ENCODE assay signal across 8 mouse cellular contexts in the genomic region with DNA sequence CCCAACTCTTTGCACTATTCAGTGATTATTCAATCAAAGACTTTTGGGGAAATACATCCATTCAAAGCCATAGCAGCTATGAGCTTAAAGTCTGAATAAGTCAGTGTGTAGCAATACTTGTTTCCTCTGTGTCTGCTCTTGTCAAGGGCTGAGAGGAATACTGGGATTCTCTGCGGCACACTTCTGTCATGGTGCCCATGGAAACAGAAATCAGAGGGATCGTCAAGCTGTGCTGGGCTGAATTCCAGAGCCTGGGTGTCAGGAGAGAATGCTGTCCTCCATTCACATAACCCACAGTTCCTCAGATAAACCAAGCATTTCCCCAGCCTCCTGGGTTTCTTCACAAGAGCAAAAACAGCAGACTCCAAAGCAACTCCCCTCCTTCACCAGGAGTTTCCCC. TPM values are rescaled to one million over a fixed set of nuclear protein-coding genes. Genes with fewer than 3 reads are reported as not detected.
A peak's percentile ranks its signal among the peaks of the same experiment; 100 is the strongest.
DNase-seq lines count a peak whose midpoint lies in the region; ATAC-seq lines count a peak whose summit lies in the region.

No protein-coding gene starts in this region.

- H3K4me2 ChIP-seq in forebrain, embryonic 13.5 days: no peak overlapping the region
- no peak overlapping the region for H3K4me2 ChIP-seq in forebrain, embryonic 11.5 days (ENCODE audit: low read depth, low read length, severe bottlenecking)
- no peak overlapping the region for H3K4me2 ChIP-seq in lung, embryonic 15.5 days

- no peak overlapping the region for H3K9ac ChIP-seq in forebrain, embryonic 13.5 days
- no peak overlapping the region for H3K9ac ChIP-seq in forebrain, embryonic 11.5 days (ENCODE audit: low read length)
- no peak overlapping the region for H3K9ac ChIP-seq in lung, embryonic 15.5 days

- no peaks in the 10 kb centered on the region for H3K36me3 ChIP-seq in forebrain, embryonic 13.5 days (ENCODE audit: poor library complexity, severe bottlenecking)
- H3K36me3 ChIP-seq in forebrain, embryonic 11.5 days (ENCODE audit: control insufficient read depth, insufficient read depth, low read length): no peaks in the 10 kb centered on the region
- H3K36me3 ChIP-seq in lung, embryonic 15.5 days: no peaks in the 10 kb centered on the region

- no peak overlapping the region for H3K4me3 ChIP-seq in forebrain, embryonic 13.5 days
- H3K4me3 ChIP-seq in forebrain, embryonic 11.5 days (ENCODE audit: low read depth, low read length): no peak overlapping the region
- no peak overlapping the region for H3K4me3 ChIP-seq in lung, embryonic 15.5 days

- no peaks in the 10 kb centered on the region for H3K9me3 ChIP-seq in forebrain, embryonic 13.5 days (replicated peaks)
- H3K9me3 ChIP-seq in forebrain, embryonic 11.5 days (ENCODE audit: control insufficient read depth, low read length): no peaks in the 10 kb centered on the region
- H3K9me3 ChIP-seq in lung, embryonic 15.5 days: no peaks in the 10 kb centered on the region

- 9% methylated on average over 2 of the region's 2 CpGs for WGBS in forebrain, embryonic 13.5 days
- 21% methylated on average over 2 of the region's 2 CpGs for WGBS in forebrain, embryonic 11.5 days
- WGBS in lung, embryonic 15.5 days: 13% methylated on average over 2 of the region's 2 CpGs

- peak; percentile 37; the same call in 1 of the 2 replicates for ATAC-seq in forebrain, embryonic 13.5 days
- no peak for ATAC-seq in forebrain, embryonic 11.5 days (replicated peaks; ENCODE audit: low FRiP score)
- peak; percentile 71; the same call in 1 of the 2 replicates for ATAC-seq in lung, embryonic 15.5 days (ENCODE audit: borderline replicate concordance, extremely low read depth, low FRiP score, low TSS enrichment)

- peak overlapping the region; percentile 44 for H3K27ac ChIP-seq in forebrain, embryonic 13.5 days
- H3K27ac ChIP-seq in forebrain, embryonic 11.5 days (ENCODE audit: low read depth, low read length): no peak overlapping the region
- no peak overlapping the region for H3K27ac ChIP-seq in lung, embryonic 15.5 days

- peaks cover 41% of the 10 kb centered on the region for H3K4me1 ChIP-seq in forebrain, embryonic 13.5 days
- peaks cover 5% of the 10 kb centered on the region; the same call in 1 of the 2 replicates for H3K4me1 ChIP-seq in forebrain, embryonic 11.5 days (replicated peaks; ENCODE audit: control insufficient read depth, insufficient read depth, low read length)
- peaks cover 24% of the 10 kb centered on the region for H3K4me1 ChIP-seq in lung, embryonic 15.5 days

- H3K27me3 ChIP-seq in forebrain, embryonic 13.5 days: peaks cover 8% of the 10 kb centered on the region; the same call in 1 of the 2 replicates
- H3K27me3 ChIP-seq in forebrain, embryonic 11.5 days (ENCODE audit: control insufficient read depth, insufficient read depth, low read length): no peaks in the 10 kb centered on the region
- peaks cover 4% of the 10 kb centered on the region for H3K27me3 ChIP-seq in lung, embryonic 15.5 days

- intact Hi-C loops in heart, postnatal 14 days (cut with DNase I): no loop called here

- DNase-seq in forebrain, embryonic 11.5 days (ENCODE audit: low spot score): no peak
- peak; percentile 91 to 93 for DNase-seq in cerebellum, postnatal 10 days
- peak; percentile 17 to 34 for DNase-seq in heart, postnatal 14 days
- peak; percentile 51 for DNase-seq in right cerebral cortex, postnatal 25 days
- DNase-seq in urinary bladder, postnatal 10 days (ENCODE audit: low spot score): no peak
- no peak for DNase-seq in urinary bladder, postnatal 25 days (ENCODE audit: low spot score)

RNA-seq across cellular contexts. Expression of a gene that starts 58.6 kb away (rescaled TPM):
- polyA plus RNA-seq in forebrain, embryonic 13.5 days (2015; fragmentation: Nextera tagmentation; extraction: Ambion mirVana): 9.9 and 11.3 TPM in 2 replicates
- polyA plus RNA-seq in forebrain, embryonic 11.5 days (2014; fragmentation: Nextera tagmentation; extraction: Ambion mirVana): 2.8 and 3.0 TPM in 2 replicates
- total RNA-seq in heart, postnatal 14 days (2021): 10 to 100 TPM; 17.3 to 18.4 TPM
- polyA plus RNA-seq in lung, embryonic 15.5 days (2015; fragmentation: Nextera tagmentation; extraction: Ambion mirVana): 3.4 and 3.6 TPM in 2 replicates

Comparison
In these comparisons a context has a peak if more than half of its experiments do, and no peak if none do; other contexts are left out.
1. DNase-seq: peak in cerebellum, postnatal 10 days (2 of 2), heart, postnatal 14 days (2 of 2) and right cerebral cortex, postnatal 25 days (single experiment); none in forebrain, embryonic 11.5 days (single experiment), urinary bladder, postnatal 10 days (single experiment) and urinary bladder, postnatal 25 days (single experiment).